Comparison of ENCODE assay signal across 10 mouse cellular contexts in genomic region chr16:92608180-92608960, GRCm38 (mm10).
DNase-seq lines count a peak whose midpoint lies in the region; ATAC-seq and TF ChIP-seq lines count a peak whose summit lies in the region.
"Had no signal": no experiment of that assay in that cellular context is flagged by ENCODE, and none has a peak within 500 bp of the region (broad histone marks: within the 10 kb centered on the region; RNA-seq: fewer than 3 reads in every experiment).

No protein-coding gene starts in this region.

- H3K9me3 ChIP-seq in liver, embryonic 14.5 days (ENCODE audit: control insufficient read depth, low read length) = no peaks in the 10 kb centered on the region
- no peaks in the 10 kb centered on the region for H3K9me3 ChIP-seq in liver, embryonic 11.5 days (ENCODE audit: control insufficient read depth, low read length)
- no peaks in the 10 kb centered on the region for H3K9me3 ChIP-seq in forebrain, embryonic 13.5 days (replicated peaks)
- no peaks in the 10 kb centered on the region for H3K9me3 ChIP-seq in midbrain, postnatal 0 days (ENCODE audit: low read length)

- no peak overlapping the region for H3K27ac ChIP-seq in liver, embryonic 14.5 days
- H3K27ac ChIP-seq in liver, embryonic 11.5 days (ENCODE audit: low read depth, low read length) = no peak overlapping the region
- H3K27ac ChIP-seq in forebrain, embryonic 13.5 days = 0 out of 2 replicates have a peak overlapping the region, but pooled peaks have one; percentile 3
- no peak overlapping the region for H3K27ac ChIP-seq in midbrain, postnatal 0 days (ENCODE audit: low read depth, low read length)

- no peak for DNase-seq in liver, embryonic 14.5 days (ENCODE audit: low read depth in 3 of 3, low spot score in 3 of 3)
- no peak for DNase-seq in liver, embryonic 11.5 days (ENCODE audit: low spot score)
- DNase-seq in NIH3T3 (ENCODE audit: low read depth) = peak; percentile 67
- DNase-seq in midbrain, postnatal 0 days (ENCODE audit: low spot score) = no peak
- no peak for DNase-seq in left cerebral cortex, adult 11 months (ENCODE audit: low spot score)
- DNase-seq in frontal cortex, postnatal 25 days (ENCODE audit: low spot score in 2 of 2) = no peak
- DNase-seq in ovary, postnatal 36 days (ENCODE audit: low spot score) = no peak
- DNase-seq: cerebellum, postnatal 36 days; liver had no signal

- peak; percentile 29; the same call in 1 of the 2 replicates for TF ChIP-seq CTCF in liver, embryonic 14.5 days (IDR thresholded peaks at IDR 0.05; ENCODE audit: low read depth)
- TF ChIP-seq CTCF in midbrain, postnatal 0 days (IDR thresholded peaks at IDR 0.05) = peak; percentile 25; the same call in 1 of the 2 replicates

- WGBS in liver, embryonic 14.5 days (ENCODE audit: insufficient replicate concordance) = 76% methylated on average over 14 of the region's 14 CpGs
- 70% methylated on average over 14 of the region's 14 CpGs for WGBS in liver, embryonic 11.5 days
- WGBS in forebrain, embryonic 13.5 days = 20% methylated on average over 14 of the region's 14 CpGs
- WGBS in midbrain, postnatal 0 days = 34% methylated on average over 14 of the region's 14 CpGs

- TF ChIP-seq EP300 in liver, embryonic 14.5 days (IDR thresholded peaks at IDR 0.05; ENCODE audit: low read depth) = no peak

- H3K36me3 ChIP-seq in liver, embryonic 14.5 days (replicated peaks; ENCODE audit: control insufficient read depth, insufficient read depth, low read depth) = peaks cover 3% of the 10 kb centered on the region; the same call in 1 of the 2 replicates
- H3K36me3 ChIP-seq in liver, embryonic 11.5 days (ENCODE audit: control insufficient read depth, insufficient read depth, low read length) = peaks cover 11% of the 10 kb centered on the region; the same call in 1 of the 2 replicates
- no peaks in the 10 kb centered on the region for H3K36me3 ChIP-seq in forebrain, embryonic 13.5 days (ENCODE audit: poor library complexity, severe bottlenecking)
- no peaks in the 10 kb centered on the region for H3K36me3 ChIP-seq in midbrain, postnatal 0 days (ENCODE audit: insufficient read depth, low read length)

- no peak for ATAC-seq in liver, embryonic 14.5 days (ENCODE audit: insufficient read depth)
- no peak for ATAC-seq in liver, embryonic 11.5 days (replicated peaks; ENCODE audit: low FRiP score)
- 0 out of 2 replicates have a peak, but pooled peaks have one; percentile 31 for ATAC-seq in forebrain, embryonic 13.5 days
- no peak for ATAC-seq in midbrain, postnatal 0 days (ENCODE audit: low FRiP score)

- H3K4me3 ChIP-seq in liver, embryonic 14.5 days (ENCODE audit: insufficient read depth in 1 of 2, low read depth in 2 of 2, low read length in 2 of 2) = no peak overlapping the region
- no peak overlapping the region for H3K4me3 ChIP-seq in liver, embryonic 11.5 days (ENCODE audit: low read depth, low read length)
- H3K4me3 ChIP-seq in forebrain, embryonic 13.5 days = no peak overlapping the region
- H3K4me3 ChIP-seq in midbrain, postnatal 0 days (ENCODE audit: low read depth, low read length) = no peak overlapping the region

- H3K9ac ChIP-seq in liver, embryonic 14.5 days (replicated peaks) = no peak overlapping the region
- no peak overlapping the region for H3K9ac ChIP-seq in liver, embryonic 11.5 days (ENCODE audit: low read depth, low read length)
- no peak overlapping the region for H3K9ac ChIP-seq in forebrain, embryonic 13.5 days
- no peak overlapping the region for H3K9ac ChIP-seq in midbrain, postnatal 0 days (replicated peaks; ENCODE audit: low read length, poor library complexity, severe bottlenecking)

- H3K4me1 ChIP-seq in liver, embryonic 14.5 days (replicated peaks; ENCODE audit: control insufficient read depth in 2 of 2, insufficient read depth in 2 of 2, low read length in 1 of 2) = no peaks in the 10 kb centered on the region
- peaks cover 2% of the 10 kb centered on the region; the same call in 1 of the 2 replicates for H3K4me1 ChIP-seq in liver, embryonic 11.5 days (replicated peaks; ENCODE audit: control insufficient read depth, insufficient read depth, low read length)
- H3K4me1 ChIP-seq in forebrain, embryonic 13.5 days = peaks cover 46% of the 10 kb centered on the region
- 0 out of 2 replicates have a peak, but pooled peaks cover 3% of the 10 kb centered on the region for H3K4me1 ChIP-seq in midbrain, postnatal 0 days (ENCODE audit: insufficient read depth, low read length)

- no peak overlapping the region for H3K4me2 ChIP-seq in liver, embryonic 14.5 days (ENCODE audit: low read depth)
- no peak overlapping the region for H3K4me2 ChIP-seq in liver, embryonic 11.5 days
- H3K4me2 ChIP-seq in forebrain, embryonic 13.5 days = peak overlapping the region; percentile 41
- no peak overlapping the region for H3K4me2 ChIP-seq in midbrain, postnatal 0 days (ENCODE audit: low read depth, low read length, poor library complexity, severe bottlenecking)

- H3K27me3 ChIP-seq in liver, embryonic 14.5 days (ENCODE audit: control insufficient read depth, insufficient read depth, low read length) = no peaks in the 10 kb centered on the region
- H3K27me3 ChIP-seq in liver, embryonic 11.5 days (replicated peaks; ENCODE audit: control insufficient read depth, insufficient read depth, low read length) = peaks cover 2% of the 10 kb centered on the region; the same call in 1 of the 2 replicates
- peaks cover 89% of the 10 kb centered on the region for H3K27me3 ChIP-seq in forebrain, embryonic 13.5 days
- H3K27me3 ChIP-seq in midbrain, postnatal 0 days (ENCODE audit: insufficient read depth, low read length) = peaks cover 10% of the 10 kb centered on the region; the same call in 1 of the 2 replicates
